Mouse (Mus musculus): ENCODE data around the gene Dip2a. TPM values are rescaled to one million over a fixed set of nuclear protein-coding genes. Genes with fewer than 3 reads are reported as not detected.

The Dip2a gene
- total and polyA plus RNA-seq, 2 experiments, result 1.7 to 2.0 TPM

- H3K27me3 ChIP-seq (ENCODE audit: control insufficient read depth, insufficient read depth, low read length), result no peaks in the 10 kb centered on the region
- H3K4me1 ChIP-seq (ENCODE audit: control insufficient read depth, insufficient read depth, low read length), result no peaks in the 10 kb centered on the region
- DNase-seq (ENCODE audit: extremely low read depth, low read depth, low spot score), result no peak
- no peak overlapping the region for H3K27ac ChIP-seq (replicated peaks; ENCODE audit: insufficient read depth, low read depth, low read length)
- 91% methylated on average over 7 of the region's 7 CpGs for WGBS
- H3K4me3 ChIP-seq (ENCODE audit: insufficient read depth, low read depth, low read length), result no peak overlapping the region
- H3K79me2 ChIP-seq (ENCODE audit: control insufficient read depth, insufficient read depth, low read length), result no peaks in the 10 kb centered on the region
- TF ChIP-seq POLR2A (IDR thresholded peaks at IDR 0.05; ENCODE audit: extremely low read depth, insufficient read depth, low read length), result no peak
- TF ChIP-seq CTCF (IDR thresholded peaks at IDR 0.05; ENCODE audit: low read depth, low read length), result no peak
- H3K9ac ChIP-seq (ENCODE audit: low read depth, low read length), result no peak overlapping the region
- H3K36me3 ChIP-seq (ENCODE audit: control insufficient read depth, insufficient read depth, low read length), result no peaks in the 10 kb centered on the region
These were observed 94.2 kb downstream of the Dip2a start for GRCm38 (mm10) chr10:76250870-76251269.

- no peaks in the 10 kb centered on the region for H3K79me2 ChIP-seq (ENCODE audit: control insufficient read depth, insufficient read depth, low read length)
- 89% methylated on average over 5 of the region's 5 CpGs for WGBS
- no peak overlapping the region for H3K4me3 ChIP-seq (ENCODE audit: insufficient read depth, low read depth, low read length)
- H3K27ac ChIP-seq (replicated peaks; ENCODE audit: insufficient read depth, low read depth, low read length), result no peak overlapping the region
- H3K4me1 ChIP-seq (ENCODE audit: control insufficient read depth, insufficient read depth, low read length), result no peaks in the 10 kb centered on the region
- no peak for DNase-seq (ENCODE audit: extremely low read depth, low read depth, low spot score)
- no peak overlapping the region for H3K9ac ChIP-seq (ENCODE audit: low read depth, low read length)
- no peaks in the 10 kb centered on the region for H3K36me3 ChIP-seq (ENCODE audit: control insufficient read depth, insufficient read depth, low read length)
- H3K27me3 ChIP-seq (ENCODE audit: control insufficient read depth, insufficient read depth, low read length), result no peaks in the 10 kb centered on the region
- no peak for TF ChIP-seq POLR2A (IDR thresholded peaks at IDR 0.05; ENCODE audit: extremely low read depth, insufficient read depth, low read length)
- no peak for TF ChIP-seq CTCF (IDR thresholded peaks at IDR 0.05; ENCODE audit: low read depth, low read length)
These were observed 96.5 kb downstream of the Dip2a start for GRCm38 (mm10) chr10:76248647-76248968.

GRCm38 (mm10) chr10:76247960-76248646, 97.0 kb downstream of the Dip2a start:
- no peaks in the 10 kb centered on the region for H3K79me2 ChIP-seq (ENCODE audit: control insufficient read depth, insufficient read depth, low read length)
- H3K27me3 ChIP-seq (ENCODE audit: control insufficient read depth, insufficient read depth, low read length), result no peaks in the 10 kb centered on the region
- H3K4me3 ChIP-seq (ENCODE audit: insufficient read depth, low read depth, low read length), result no peak overlapping the region
- H3K27ac ChIP-seq (replicated peaks; ENCODE audit: insufficient read depth, low read depth, low read length), result no peak overlapping the region
- H3K4me1 ChIP-seq (ENCODE audit: control insufficient read depth, insufficient read depth, low read length), result no peaks in the 10 kb centered on the region
- H3K36me3 ChIP-seq (ENCODE audit: control insufficient read depth, insufficient read depth, low read length), result no peaks in the 10 kb centered on the region
- TF ChIP-seq CTCF (IDR thresholded peaks at IDR 0.05; ENCODE audit: low read depth, low read length) (no peak), POLR2A (IDR thresholded peaks at IDR 0.05; ENCODE audit: extremely low read depth, insufficient read depth, low read length) (no peak)
- DNase-seq (ENCODE audit: extremely low read depth, low read depth, low spot score), result no peak
- WGBS, result 85% methylated on average over 21 of the region's 21 CpGs
- H3K9ac ChIP-seq (ENCODE audit: low read depth, low read length), result no peak overlapping the region

- Histone ChIP-seq H3K9ac (ENCODE audit: low read depth, low read length) (no peak overlapping the region), H3K36me3 (ENCODE audit: control insufficient read depth, insufficient read depth, low read length) (no peaks in the 10 kb centered on the region), H3K4me1 (ENCODE audit: control insufficient read depth, insufficient read depth, low read length) (no peaks in the 10 kb centered on the region), H3K27me3 (ENCODE audit: control insufficient read depth, insufficient read depth, low read length) (no peaks in the 10 kb centered on the region), H3K79me2 (ENCODE audit: control insufficient read depth, insufficient read depth, low read length) (no peaks in the 10 kb centered on the region), H3K27ac (replicated peaks; ENCODE audit: insufficient read depth, low read depth, low read length) (no peak overlapping the region), H3K4me3 (ENCODE audit: insufficient read depth, low read depth, low read length) (no peak overlapping the region)
- 66% methylated on average over 4 of the region's 4 CpGs for WGBS
- no peak for DNase-seq (ENCODE audit: extremely low read depth, low read depth, low spot score)
- TF ChIP-seq POLR2A (IDR thresholded peaks at IDR 0.05; ENCODE audit: extremely low read depth, insufficient read depth, low read length) (no peak), CTCF (IDR thresholded peaks at IDR 0.05; ENCODE audit: low read depth, low read length) (no peak)
These were observed 98.5 kb downstream of the Dip2a start for GRCm38 (mm10) chr10:76246601-76247000.

- no peak for DNase-seq (ENCODE audit: extremely low read depth, low read depth, low spot score)
- no peaks in the 10 kb centered on the region for H3K79me2 ChIP-seq (ENCODE audit: control insufficient read depth, insufficient read depth, low read length)
- H3K27me3 ChIP-seq (ENCODE audit: control insufficient read depth, insufficient read depth, low read length), result no peaks in the 10 kb centered on the region
- WGBS, result 89% methylated on average over 2 of the region's 2 CpGs
- H3K27ac ChIP-seq (replicated peaks; ENCODE audit: insufficient read depth, low read depth, low read length), result no peak overlapping the region
- no peak for TF ChIP-seq POLR2A (IDR thresholded peaks at IDR 0.05; ENCODE audit: extremely low read depth, insufficient read depth, low read length)
- TF ChIP-seq CTCF (IDR thresholded peaks at IDR 0.05; ENCODE audit: low read depth, low read length), result no peak
- no peaks in the 10 kb centered on the region for H3K4me1 ChIP-seq (ENCODE audit: control insufficient read depth, insufficient read depth, low read length)
- no peak overlapping the region for H3K9ac ChIP-seq (ENCODE audit: low read depth, low read length)
- H3K4me3 ChIP-seq (ENCODE audit: insufficient read depth, low read depth, low read length), result no peak overlapping the region
- no peaks in the 10 kb centered on the region for H3K36me3 ChIP-seq (ENCODE audit: control insufficient read depth, insufficient read depth, low read length)
These were observed 100.0 kb downstream of the Dip2a start for GRCm38 (mm10) chr10:76245106-76245505.

GRCm38 (mm10) chr10:76239401-76239800, 105.7 kb downstream of the Dip2a start:
- TF ChIP-seq POLR2A (IDR thresholded peaks at IDR 0.05; ENCODE audit: extremely low read depth, insufficient read depth, low read length) (no peak), CTCF (IDR thresholded peaks at IDR 0.05; ENCODE audit: low read depth, low read length) (no peak)
- Histone ChIP-seq H3K36me3 (ENCODE audit: control insufficient read depth, insufficient read depth, low read length) (no peaks in the 10 kb centered on the region), H3K27me3 (ENCODE audit: control insufficient read depth, insufficient read depth, low read length) (no peaks in the 10 kb centered on the region), H3K79me2 (ENCODE audit: control insufficient read depth, insufficient read depth, low read length) (no peaks in the 10 kb centered on the region), H3K27ac (replicated peaks; ENCODE audit: insufficient read depth, low read depth, low read length) (no peak overlapping the region), H3K4me3 (ENCODE audit: insufficient read depth, low read depth, low read length) (no peak overlapping the region), H3K9ac (ENCODE audit: low read depth, low read length) (no peak overlapping the region), H3K4me1 (ENCODE audit: control insufficient read depth, insufficient read depth, low read length) (no peaks in the 10 kb centered on the region)
- WGBS, result 89% methylated on average over 4 of the region's 4 CpGs
- DNase-seq (ENCODE audit: extremely low read depth, low read depth, low spot score), result no peak
